Mouse (Mus musculus) ES-Bruce4 (cell line): Measurements from ENCODE around the gene Gm4131.

Experiments used
- CTCF ChIP-seq: IDR thresholded peaks from one replicate; pipeline ENCODE4 v1.8.1; 2011; ENCODE audit warnings: low read depth, low read length
- EP300 ChIP-seq: IDR thresholded peaks from 2 replicates; pipeline ENCODE4 v1.6.1; 2011; ENCODE audit warnings: low read depth, low read length; ENCODE audit not compliant: insufficient read depth
- POLR2A ChIP-seq: IDR thresholded peaks from one replicate; pipeline ENCODE4 v1.8.1; 2011; ENCODE audit warnings: low read length; ENCODE audit not compliant: insufficient read depth

DNA sequence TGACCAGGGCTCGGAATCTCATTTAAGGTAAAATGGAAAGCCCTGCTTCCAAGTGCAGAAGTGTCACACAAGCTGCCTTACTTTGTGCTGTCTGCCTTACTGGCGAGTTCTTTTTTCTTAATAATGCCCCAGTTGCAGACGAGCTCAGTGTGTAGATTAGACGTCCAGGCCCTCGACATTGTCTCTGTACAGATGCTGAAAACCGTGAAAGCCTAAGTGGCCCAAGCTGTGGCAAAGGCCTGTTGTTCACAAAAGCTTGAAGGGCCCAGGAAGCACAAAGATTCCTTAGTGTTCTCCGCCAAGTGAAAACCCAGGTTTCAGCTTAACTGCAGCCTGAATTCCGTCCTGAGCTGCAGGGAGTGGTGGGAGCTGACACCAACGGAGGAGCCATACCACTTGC lies 15.0 kb upstream of the Gm4131 start:
- TF ChIP-seq POLR2A (no peak), CTCF (no peak), EP300 (no peak)
